Mouse (Mus musculus) erythroblast, embryonic 14.5 days (primary cell): Measurements from ENCODE around the gene Kidins220.

Experiments used
- GATA1 ChIP-seq: IDR thresholded peaks from 2 replicates; pipeline ENCODE4 v1.6.1; 2012; ENCODE audit warnings: low read length, inconsistent platforms, mixed read lengths
- TAL1 ChIP-seq: IDR thresholded peaks from 3 replicates; pipeline ENCODE4 v1.6.1; 2012; ENCODE audit warnings: low read length, inconsistent platforms, mixed read lengths

- TF ChIP-seq GATA1, result no peak
- no peak for TF ChIP-seq TAL1
Observed at GRCm38 (mm10) chr12:24950376-24951046, 24.2 kb upstream of the Kidins220 start.
